Mouse (Mus musculus) intestine, embryonic 14.5 days (tissue): Measurements from ENCODE around the gene Tulp4. TPM values are rescaled to one million over a fixed set of nuclear protein-coding genes. Genes with fewer than 3 reads are reported as not detected.
A peak's percentile ranks its signal among the peaks of the same experiment; 100 is the strongest.

ENCODE experiments used
- ATAC-seq: fragments of 200-750 bp; cut with Nextera tagmentation; replicated peaks from 2 replicates; pipeline ENCODE4 v1.8.0; 2017; ENCODE audit warnings: low read depth, moderate number of reproducible peaks, moderate TSS enrichment, moderate library complexity; ENCODE audit not compliant: low FRiP score, low TSS enrichment
- DNase-seq: peaks from one replicate; pipeline ENCODE4 v3.0.0-alpha.2; 2018; ENCODE audit warnings: low spot score
- H3K27ac ChIP-seq: fragments of 300-500 bp; sonication (generic); 2 replicates; pipeline ENCODE4 v1.5.1; 2014; ENCODE audit warnings: low read depth, mild to moderate bottlenecking, control low read depth
- H3K27me3 ChIP-seq: fragments of 300-500 bp; sonication (generic); replicated peaks from 2 replicates; pipeline ENCODE4 v1.6.1; 2014; ENCODE audit warnings: low read length, control low read depth; ENCODE audit not compliant: control insufficient read depth, insufficient read depth
- H3K36me3 ChIP-seq: fragments of 300-500 bp; sonication (generic); 2 replicates; pipeline ENCODE4 v1.6.1; 2014; ENCODE audit warnings: low read length, control low read depth; ENCODE audit not compliant: control insufficient read depth, insufficient read depth
- H3K4me1 ChIP-seq: fragments of 300-500 bp; sonication (generic); replicated peaks from 2 replicates; pipeline ENCODE4 v1.6.1; 2014; ENCODE audit warnings: low read length, control low read depth, mixed read lengths; ENCODE audit not compliant: control insufficient read depth, insufficient read depth
- H3K4me2 ChIP-seq: fragments of 300-500 bp; sonication (generic); 2 replicates; pipeline ENCODE4 v1.6.1; 2014; ENCODE audit warnings: low read length
- H3K4me3 ChIP-seq: fragments of 300-500 bp; sonication (generic); 2 replicates; pipeline ENCODE4 v1.5.1; 2014; ENCODE audit warnings: low read depth, low read length, control low read depth, mixed read lengths
- H3K9ac ChIP-seq: fragments of 300-500 bp; sonication (generic); 2 replicates; pipeline ENCODE4 v1.6.1; 2014; ENCODE audit warnings: mild to moderate bottlenecking, low read length
- H3K9me3 ChIP-seq: fragments of 300-500 bp; sonication (generic); 2 replicates; pipeline ENCODE4 v1.6.1; 2016; ENCODE audit warnings: low read length, control low read depth; ENCODE audit not compliant: control insufficient read depth
- WGBS: fragments of 180-500 bp; shearing (Covaris S2); extraction: QIAGEN DNeasy Blood & Tissue Kit; methylation state at CpG from one replicate; pipeline ENCODE4 v1.1.7; 2014; 5-methylcytosine and 5-hydroxymethylcytosine counted together
- polyA plus RNA-seq: library from polyadenylated mRNA; unstranded; fragments of >200 nt; fragmentation: Nextera tagmentation; extraction: Ambion mirVana; gene quantifications from 2 replicates; pipeline ENCODE4 v1.2.1, GENCODE M21; 2014

The Tulp4 gene
- polyA plus RNA-seq, 1 experiment from 2014 or later: 83.6 TPM

GRCm38 (mm10) chr17:6083323-6083890, 22.8 kb upstream of the Tulp4 start:
- Histone ChIP-seq H3K27ac (no peak overlapping the region), H3K4me1 (peaks cover 9% of the 10 kb centered on the region; the same call in 1 of the 2 replicates), H3K27me3 (no peaks in the 10 kb centered on the region), H3K4me3 (no peak overlapping the region), H3K9me3 (no peaks in the 10 kb centered on the region), H3K9ac (no peak overlapping the region), H3K4me2 (no peak overlapping the region), H3K36me3 (peaks cover 46% of the 10 kb centered on the region)
- ATAC-seq (no peak), DNase-seq (no peak)
- 87% methylated on average over 5 of the region's 5 CpGs for WGBS

GRCm38 (mm10) chr17:6091604-6092003, 14.6 kb upstream of the Tulp4 start:
- H3K9ac ChIP-seq: no peak overlapping the region
- H3K9me3 ChIP-seq: no peaks in the 10 kb centered on the region
- WGBS: 90% methylated on average over 6 of the region's 6 CpGs
- DNase-seq (no peak), ATAC-seq (no peak)
- H3K4me2 ChIP-seq: no peak overlapping the region
- peaks cover 10% of the 10 kb centered on the region; the same call in 1 of the 2 replicates for H3K36me3 ChIP-seq
- no peak overlapping the region for H3K4me3 ChIP-seq
- no peaks in the 10 kb centered on the region for H3K4me1 ChIP-seq
- H3K27me3 ChIP-seq: no peaks in the 10 kb centered on the region
- H3K27ac ChIP-seq: no peak overlapping the region

GRCm38 (mm10) chr17:6095579-6095978, 10.7 kb upstream of the Tulp4 start:
- no peaks in the 10 kb centered on the region for H3K4me1 ChIP-seq
- DNase-seq: no peak
- H3K27me3 ChIP-seq: no peaks in the 10 kb centered on the region
- no peak overlapping the region for H3K4me2 ChIP-seq
- no peak overlapping the region for H3K9ac ChIP-seq
- H3K27ac ChIP-seq: no peak overlapping the region
- no peak overlapping the region for H3K4me3 ChIP-seq
- no peak for ATAC-seq
- no peaks in the 10 kb centered on the region for H3K36me3 ChIP-seq
- H3K9me3 ChIP-seq: no peaks in the 10 kb centered on the region

- ATAC-seq (no peak), DNase-seq (peak; percentile 72)
- Histone ChIP-seq H3K27me3 (no peaks in the 10 kb centered on the region), H3K36me3 (no peaks in the 10 kb centered on the region), H3K9ac (no peak overlapping the region), H3K27ac (no peak overlapping the region), H3K4me3 (no peak overlapping the region), H3K4me2 (no peak overlapping the region), H3K4me1 (no peaks in the 10 kb centered on the region), H3K9me3 (no peaks in the 10 kb centered on the region)
- whole genome bisulfite sequencing: 28% methylated on average over 4 of the region's 4 CpGs
Observed at GRCm38 (mm10) chr17:6097884-6098283, 8.4 kb upstream of the Tulp4 start.

GRCm38 (mm10) chr17:6102287-6102686, 4.0 kb upstream of the Tulp4 start:
- no peaks in the 10 kb centered on the region for H3K9me3 ChIP-seq
- H3K4me1 ChIP-seq: no peaks in the 10 kb centered on the region
- H3K4me3 ChIP-seq: no peak overlapping the region
- DNase-seq (no peak), ATAC-seq (no peak)
- 0 out of 2 replicates have a peak, but pooled peaks cover 3% of the 10 kb centered on the region for H3K27me3 ChIP-seq
- H3K4me2 ChIP-seq: no peak overlapping the region
- no peak overlapping the region for H3K9ac ChIP-seq
- no peaks in the 10 kb centered on the region for H3K36me3 ChIP-seq
- WGBS: 83% methylated on average over 3 of the region's 3 CpGs
- H3K27ac ChIP-seq: no peak overlapping the region

GRCm38 (mm10) chr17:6103566-6103965, 2.7 kb upstream of the Tulp4 start:
- ATAC-seq: no peak
- H3K27ac ChIP-seq: no peak overlapping the region
- 85% methylated on average over 6 of the region's 6 CpGs for WGBS
- H3K4me2 ChIP-seq: no peak overlapping the region
- H3K4me1 ChIP-seq: peaks cover 10% of the 10 kb centered on the region
- H3K27me3 ChIP-seq: 0 out of 2 replicates have a peak, but pooled peaks cover 3% of the 10 kb centered on the region
- no peaks in the 10 kb centered on the region for H3K9me3 ChIP-seq
- H3K9ac ChIP-seq: no peak overlapping the region
- DNase-seq: no peak
- H3K36me3 ChIP-seq: no peaks in the 10 kb centered on the region
- H3K4me3 ChIP-seq: no peak overlapping the region

- under 1% methylated on average over 46 of the region's 50 CpGs for WGBS
- Histone ChIP-seq H3K9me3 (no peaks in the 10 kb centered on the region), H3K4me1 (peaks cover 17% of the 10 kb centered on the region), H3K4me3 (peak overlapping the region; percentile 77), H3K27ac (peak overlapping the region; percentile 81), H3K27me3 (0 out of 2 replicates have a peak, but pooled peaks cover 3% of the 10 kb centered on the region), H3K9ac (peak overlapping the region; percentile 87), H3K4me2 (peak overlapping the region; percentile 88), H3K36me3 (peaks cover 1% of the 10 kb centered on the region; the same call in 1 of the 2 replicates)
- peak; percentile 13; the same call in 1 of the 2 replicates for ATAC-seq
- DNase-seq: peak; percentile 85
Observed at GRCm38 (mm10) chr17:6107015-6107601, 871 bp downstream of the Tulp4 start.

- no peak for DNase-seq
Observed at GRCm38 (mm10) chr17:6108175-6108574, 1.9 kb downstream of the Tulp4 start.

GRCm38 (mm10) chr17:6110956-6111355, 4.7 kb downstream of the Tulp4 start:
- ATAC-seq: no peak
- H3K36me3 ChIP-seq: peaks cover 6% of the 10 kb centered on the region; the same call in 1 of the 2 replicates
- no peak overlapping the region for H3K4me3 ChIP-seq
- H3K9ac ChIP-seq: no peak overlapping the region
- peaks cover 17% of the 10 kb centered on the region for H3K4me1 ChIP-seq
- H3K9me3 ChIP-seq: no peaks in the 10 kb centered on the region
- no peaks in the 10 kb centered on the region for H3K27me3 ChIP-seq
- H3K27ac ChIP-seq: no peak overlapping the region
- DNase-seq: no peak
- WGBS: 81% methylated on average over 3 of the region's 3 CpGs
- H3K4me2 ChIP-seq: no peak overlapping the region

More at GRCm38 (mm10) chr17:6108175-6108574, 1.9 kb downstream of the Tulp4 start:
- H3K36me3 ChIP-seq: peaks cover 3% of the 10 kb centered on the region; the same call in 1 of the 2 replicates
- H3K4me2 ChIP-seq: peak overlapping the region; percentile 88
- no peak for ATAC-seq
- no peak overlapping the region for H3K27ac ChIP-seq
- H3K27me3 ChIP-seq: 0 out of 2 replicates have a peak, but pooled peaks cover 3% of the 10 kb centered on the region
- peak overlapping the region; percentile 87; the same call in 1 of the 2 replicates for H3K9ac ChIP-seq
- H3K9me3 ChIP-seq: no peaks in the 10 kb centered on the region
- H3K4me3 ChIP-seq: peak overlapping the region; percentile 77
- peaks cover 17% of the 10 kb centered on the region for H3K4me1 ChIP-seq
- WGBS: 58% methylated on average over 7 of the region's 7 CpGs
